In the genomic region with DNA sequence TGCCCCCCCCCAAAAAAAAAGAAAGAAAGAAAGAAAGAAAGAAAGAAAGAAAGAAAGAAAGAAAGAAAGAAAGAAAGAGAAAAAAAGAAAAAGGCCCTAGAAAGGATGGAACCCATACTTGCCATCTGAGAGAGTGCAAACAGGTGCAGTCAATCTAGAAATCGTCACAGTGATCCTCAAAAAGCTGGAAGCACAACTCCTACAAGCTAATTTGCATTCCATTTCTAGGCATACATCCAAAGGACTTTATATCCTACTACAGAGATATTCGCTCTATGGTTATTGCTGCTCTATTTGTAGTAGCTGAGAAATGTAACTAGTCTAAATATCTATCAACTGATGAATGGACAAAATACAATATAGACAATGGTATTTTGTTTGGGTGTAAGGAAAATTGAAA, we compare ENCODE assay signal across 20 mouse cellular contexts.
DNase-seq lines count a peak whose midpoint lies in the region; ATAC-seq lines count a peak whose summit lies in the region.
"Had no signal": no experiment of that assay in that cellular context is flagged by ENCODE, and none has a peak within 500 bp of the region (broad histone marks: within the 10 kb centered on the region; RNA-seq: fewer than 3 reads in every experiment).

No protein-coding gene starts in this region.

- no peak for DNase-seq in frontal cortex, postnatal 10 days (ENCODE audit: low spot score in 2 of 2)
- DNase-seq in right cerebral cortex, adult 18-20 months, result peak; percentile 3
- no peak for DNase-seq in right cerebral cortex, adult 2 months (ENCODE audit: low spot score in 2 of 2)
- no peak for DNase-seq in cerebellum, postnatal 25 days
- DNase-seq: adrenal gland, adult 8-10 months; adrenal gland, postnatal 14 days; adrenal gland, postnatal 36 days; B cell, adult 2 months; cerebellum, adult 11 months; cerebellum, adult 18-20 months; cerebellum, adult 8-10 months; cerebellum, adult 9-11 months; cerebellum, postnatal 14 days; forebrain, postnatal 0 days had no signal

- peak; percentile 91 for ATAC-seq in frontal cortex, adult (ENCODE audit: low TSS enrichment)
- ATAC-seq: activated CD4-positive, CD25-positive, alpha-beta regulatory T cell, adult 4 months; CD4-positive, CD25-positive, alpha-beta regulatory T cell, adult 4 months; forebrain, embryonic 13.5 days; forebrain, embryonic 15.5 days; forebrain, postnatal 0 days; Patski had no signal
